Mouse (Mus musculus): ENCODE data around the gene Dhrs4.
A peak's percentile ranks its signal among the peaks of the same experiment; 100 is the strongest.

Gene Dhrs4

GRCm38 (mm10) chr14:55478651-55479599, at the start of gene Dhrs4:
Dhrs4 (plus strand) TSS chr14:55478758.
- peak; percentile 89 for DNase-seq

- no peak for DNase-seq
These were observed 48.3 kb upstream of the Dhrs4 start for GRCm38 (mm10) chr14:55430255-55430654.

- no peak for DNase-seq
These were observed 45.5 kb upstream of the Dhrs4 start for GRCm38 (mm10) chr14:55433052-55433451.

GRCm38 (mm10) chr14:55434825-55435224, 43.7 kb upstream of the Dhrs4 start:
- DNase-seq = no peak

GRCm38 (mm10) chr14:55437118-55437517, 41.4 kb upstream of the Dhrs4 start:
- DNase-seq = no peak

- peak; percentile 77 for DNase-seq
These were observed 40.3 kb upstream of the Dhrs4 start for GRCm38 (mm10) chr14:55438193-55438784.

GRCm38 (mm10) chr14:55457693-55458092, 20.9 kb upstream of the Dhrs4 start:
- no peak for DNase-seq

- peak; percentile 83 for DNase-seq
These were observed 20.3 kb upstream of the Dhrs4 start for GRCm38 (mm10) chr14:55458273-55458672.

GRCm38 (mm10) chr14:55458761-55459160, 19.8 kb upstream of the Dhrs4 start:
- DNase-seq = no peak

- peak; percentile 46 for DNase-seq
These were observed 18.8 kb upstream of the Dhrs4 start for GRCm38 (mm10) chr14:55459796-55460195.

GRCm38 (mm10) chr14:55460297-55460696, 18.3 kb upstream of the Dhrs4 start:
- DNase-seq = peak; percentile 52

GRCm38 (mm10) chr14:55461757-55462156, 16.8 kb upstream of the Dhrs4 start:
- no peak for DNase-seq

- no peak for DNase-seq
These were observed 12.1 kb upstream of the Dhrs4 start for GRCm38 (mm10) chr14:55466481-55466880.

- DNase-seq = no peak
These were observed 11.4 kb upstream of the Dhrs4 start for GRCm38 (mm10) chr14:55467108-55467507.

GRCm38 (mm10) chr14:55468301-55468741, 10.2 kb upstream of the Dhrs4 start:
- no peak for DNase-seq

- peak; percentile 63 for DNase-seq
These were observed 9.5 kb upstream of the Dhrs4 start for GRCm38 (mm10) chr14:55469041-55469440.

- DNase-seq = no peak
These were observed 8.7 kb upstream of the Dhrs4 start for GRCm38 (mm10) chr14:55469821-55470220.

- DNase-seq = no peak
These were observed 7.8 kb upstream of the Dhrs4 start for GRCm38 (mm10) chr14:55470806-55471205.

GRCm38 (mm10) chr14:55475654-55476053, 2.9 kb upstream of the Dhrs4 start:
- DNase-seq = no peak

- no peak for DNase-seq
These were observed 1.1 kb upstream of the Dhrs4 start for GRCm38 (mm10) chr14:55477421-55477820.

- DNase-seq = no peak
These were observed 729 bp upstream of the Dhrs4 start for GRCm38 (mm10) chr14:55477829-55478228.

GRCm38 (mm10) chr14:55479629-55480028, 1.1 kb downstream of the Dhrs4 start:
- DNase-seq = no peak

GRCm38 (mm10) chr14:55484430-55485085, 6.0 kb downstream of the Dhrs4 start:
- no peak for DNase-seq
